Mouse (Mus musculus): Measurements from ENCODE around the gene Klhl22.

DNA sequence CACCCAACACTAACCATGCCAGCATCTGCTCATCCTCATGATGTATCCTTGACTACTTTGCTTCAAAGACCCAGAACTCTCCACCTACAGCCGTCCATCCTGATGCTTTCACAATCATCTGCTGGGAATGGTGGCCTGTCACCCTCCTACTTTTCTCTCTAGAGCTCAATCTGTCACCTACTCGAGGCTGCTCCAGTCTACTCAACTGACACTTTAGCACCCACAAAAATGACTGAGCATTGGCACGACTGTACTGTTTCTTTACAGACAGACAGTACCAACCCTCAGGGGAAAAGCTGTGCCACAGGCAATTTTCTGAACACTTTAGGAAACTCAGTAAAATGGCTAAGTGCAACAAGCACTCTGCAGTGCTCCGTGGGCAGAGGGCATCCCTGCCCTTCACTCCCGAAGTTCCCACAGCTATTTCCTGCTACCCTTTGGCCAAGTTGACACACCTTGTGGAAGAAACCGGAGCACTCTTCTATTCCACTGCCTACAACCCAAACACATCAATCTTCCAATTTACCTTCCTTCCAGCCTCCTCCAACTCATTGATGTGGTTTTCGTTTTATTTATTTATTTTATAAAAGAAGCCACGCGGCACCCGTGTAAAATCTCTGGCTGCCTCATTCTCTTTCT is 37.5 kb upstream of the Klhl22 start:
- TF ChIP-seq POLR2A (IDR thresholded peaks at IDR 0.05; ENCODE audit: borderline replicate concordance, extremely low read depth, low read depth, low read length) (no peak), CTCF (IDR thresholded peaks at IDR 0.05; ENCODE audit: insufficient read depth, low read length) (no peak)

Measured in lung, adult 2 months (tissue).